Mouse (Mus musculus): ENCODE measurements around the gene Dst.

DNA sequence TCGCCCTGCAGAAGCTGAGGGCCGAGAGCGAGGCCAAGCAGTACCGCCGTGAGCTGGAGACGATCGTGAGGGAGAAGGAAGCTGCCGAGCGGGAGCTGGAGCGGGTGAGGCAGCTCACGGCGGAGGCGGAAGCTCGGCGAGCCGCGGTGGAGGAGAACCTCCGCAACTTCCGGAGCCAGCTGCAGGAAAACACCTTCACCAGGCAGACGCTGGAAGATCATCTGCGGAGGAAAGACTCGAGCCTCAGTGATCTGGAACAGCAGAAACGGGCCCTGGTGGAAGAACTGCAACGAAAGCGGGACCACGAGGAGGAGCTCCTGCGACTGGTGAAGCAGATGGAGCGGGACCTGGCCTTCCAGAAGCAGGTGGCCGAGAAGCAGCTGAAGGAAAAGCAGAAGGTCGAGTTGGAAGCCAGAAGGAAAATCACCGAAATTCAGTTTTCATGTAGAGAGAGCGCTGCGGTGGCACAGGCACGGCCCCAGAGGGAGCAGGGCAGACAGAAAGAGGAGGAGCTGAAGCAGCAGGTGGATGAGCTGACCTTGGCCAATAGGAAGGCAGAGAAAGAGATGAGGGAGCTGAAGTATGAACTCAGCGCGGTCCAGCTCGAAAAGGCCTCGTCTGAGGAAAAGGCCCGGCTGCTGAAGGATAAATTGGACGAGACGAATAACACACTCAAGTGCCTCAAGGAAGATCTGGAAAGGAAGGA is 270.1 kb downstream of the Dst start:
- TF ChIP-seq CTCF (IDR thresholded peaks at IDR 0.05; ENCODE audit: low read depth) (no peak), EP300 (IDR thresholded peaks at IDR 0.05; ENCODE audit: low read depth) (no peak)

Measured in liver, embryonic 14.5 days (tissue).